Mouse (Mus musculus) cerebellum, adult 9-11 months (tissue): ENCODE measurements around the gene Zscan4e.
"Not testable (repeated sequence)": the region's sequence is repeated elsewhere in the genome, so short reads cannot be mapped to it uniquely, and the experiment has no call there.

ENCODE experiments used
- DNase-seq: peaks from one replicate; pipeline ENCODE4 v3.0.0; 2022

Gene Zscan4e

GRCm38 (mm10) chr7:11310582-11310981, at the start of gene Zscan4e:
Zscan4e (minus strand) TSS chr7:11310682.
- not testable (repeated sequence) for DNase-seq
